8 mouse cellular contexts compared by ENCODE assay signal in the genomic region with DNA sequence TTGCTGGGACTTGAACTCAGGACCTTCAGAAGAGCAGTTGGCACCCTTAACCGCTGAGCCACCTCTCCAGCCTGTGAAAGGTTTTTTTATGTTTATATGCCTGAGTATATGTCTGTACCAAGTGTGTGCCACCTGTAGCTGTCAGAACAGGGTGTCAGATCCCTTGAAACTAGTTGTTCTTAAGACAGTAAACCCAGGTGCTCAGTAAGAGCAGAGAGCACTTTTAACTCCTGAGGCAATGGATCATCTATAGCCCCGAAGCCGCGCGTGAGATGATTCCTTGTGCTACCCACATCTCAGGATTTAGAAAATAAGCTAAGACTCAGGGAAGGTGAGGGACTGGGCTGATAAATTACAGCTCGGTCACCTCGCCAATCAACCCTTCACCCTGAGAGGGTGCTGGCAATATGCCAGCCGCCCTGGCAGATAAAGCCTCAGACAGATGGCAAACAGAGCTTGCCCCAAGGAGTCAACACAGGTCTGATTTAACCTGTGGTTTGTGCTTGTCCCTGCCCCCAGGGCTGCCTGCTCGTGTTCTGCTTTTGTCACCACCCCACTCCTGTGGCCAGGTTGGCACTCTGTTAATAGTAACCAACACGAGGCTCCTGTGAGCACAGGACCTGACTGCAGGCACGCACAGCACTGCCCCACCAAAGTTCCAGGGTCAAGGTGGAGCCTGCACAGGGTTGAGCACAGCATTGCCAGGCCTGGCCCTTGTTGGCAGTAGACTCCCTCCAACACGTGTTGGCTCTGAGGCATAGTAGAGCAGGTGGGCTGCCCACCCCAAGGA. TPM values are rescaled to one million over a fixed set of nuclear protein-coding genes. Genes with fewer than 3 reads are reported as not detected.
A peak's percentile ranks its signal among the peaks of the same experiment; 100 is the strongest.
DNase-seq lines count a peak whose midpoint lies in the region; ATAC-seq lines count a peak whose summit lies in the region.

No protein-coding gene starts in this region.

- 0 out of 2 replicates have a peak, but pooled peaks have one; percentile 2 for ATAC-seq in hindbrain, embryonic 13.5 days (ENCODE audit: low FRiP score)
- no peak for ATAC-seq in hindbrain, embryonic 11.5 days (ENCODE audit: low FRiP score)
- no peak for ATAC-seq in midbrain, embryonic 14.5 days (ENCODE audit: low FRiP score, low TSS enrichment)

- H3K4me1 ChIP-seq in hindbrain, embryonic 13.5 days (replicated peaks) = peaks cover 16% of the 10 kb centered on the region
- no peaks in the 10 kb centered on the region for H3K4me1 ChIP-seq in hindbrain, embryonic 11.5 days (replicated peaks; ENCODE audit: control insufficient read depth, insufficient read depth, low read length)
- peaks cover 24% of the 10 kb centered on the region for H3K4me1 ChIP-seq in heart, embryonic 10.5 days
- H3K4me1 ChIP-seq in midbrain, embryonic 14.5 days (ENCODE audit: control insufficient read depth, insufficient read depth, low read length) = no peaks in the 10 kb centered on the region

- H3K27me3 ChIP-seq in hindbrain, embryonic 13.5 days = no peaks in the 10 kb centered on the region
- H3K27me3 ChIP-seq in hindbrain, embryonic 11.5 days (ENCODE audit: control insufficient read depth, insufficient read depth, low read length) = no peaks in the 10 kb centered on the region
- no peaks in the 10 kb centered on the region for H3K27me3 ChIP-seq in heart, embryonic 10.5 days (ENCODE audit: insufficient read depth, poor library complexity, severe bottlenecking)
- no peaks in the 10 kb centered on the region for H3K27me3 ChIP-seq in midbrain, embryonic 14.5 days (ENCODE audit: control insufficient read depth, insufficient read depth, low read length)

- H3K4me2 ChIP-seq in hindbrain, embryonic 13.5 days = no peak overlapping the region
- no peak overlapping the region for H3K4me2 ChIP-seq in hindbrain, embryonic 11.5 days (replicated peaks; ENCODE audit: low read depth, low read length)
- no peak overlapping the region for H3K4me2 ChIP-seq in midbrain, embryonic 14.5 days (ENCODE audit: low read length)

- WGBS in hindbrain, embryonic 13.5 days = 72% methylated on average over 12 of the region's 12 CpGs
- WGBS in hindbrain, embryonic 11.5 days = 84% methylated on average over 12 of the region's 12 CpGs
- 71% methylated on average over 12 of the region's 12 CpGs for WGBS in heart, embryonic 10.5 days
- WGBS in midbrain, embryonic 14.5 days = 68% methylated on average over 12 of the region's 12 CpGs

- peaks cover 61% of the 10 kb centered on the region for H3K36me3 ChIP-seq in hindbrain, embryonic 13.5 days
- peaks cover 14% of the 10 kb centered on the region for H3K36me3 ChIP-seq in hindbrain, embryonic 11.5 days (ENCODE audit: control insufficient read depth, insufficient read depth, low read length)
- H3K36me3 ChIP-seq in heart, embryonic 10.5 days = peaks cover 62% of the 10 kb centered on the region
- H3K36me3 ChIP-seq in midbrain, embryonic 14.5 days (ENCODE audit: control insufficient read depth, insufficient read depth, low read length) = peaks cover 60% of the 10 kb centered on the region

- DNase-seq in hindbrain, embryonic 11.5 days (ENCODE audit: low spot score) = no peak
- peak; percentile 46 to 56 for DNase-seq in adrenal gland, postnatal 36 days
- DNase-seq in heart, embryonic 10.5 days (ENCODE audit: low spot score) = peak; percentile 76
- DNase-seq in kidney, postnatal 14 days = peak; percentile 84
- DNase-seq in midbrain, embryonic 14.5 days = peak; percentile 53
- no peak for DNase-seq in left cerebral cortex, adult 18-20 months (ENCODE audit: low spot score in 2 of 2)
- DNase-seq in thymus, adult 18-20 months = no peak

- no peaks in the 10 kb centered on the region for H3K9me3 ChIP-seq in hindbrain, embryonic 13.5 days
- no peaks in the 10 kb centered on the region for H3K9me3 ChIP-seq in hindbrain, embryonic 11.5 days (ENCODE audit: control insufficient read depth, low read length)
- H3K9me3 ChIP-seq in heart, embryonic 10.5 days = no peaks in the 10 kb centered on the region
- no peaks in the 10 kb centered on the region for H3K9me3 ChIP-seq in midbrain, embryonic 14.5 days (ENCODE audit: control insufficient read depth, low read length)

- H3K9ac ChIP-seq in hindbrain, embryonic 13.5 days = no peak overlapping the region
- no peak overlapping the region for H3K9ac ChIP-seq in hindbrain, embryonic 11.5 days (ENCODE audit: low read depth, low read length)
- H3K9ac ChIP-seq in midbrain, embryonic 14.5 days (replicated peaks; ENCODE audit: low read length) = no peak overlapping the region

- H3K4me3 ChIP-seq in hindbrain, embryonic 13.5 days = no peak overlapping the region
- no peak overlapping the region for H3K4me3 ChIP-seq in hindbrain, embryonic 11.5 days (ENCODE audit: low read depth, low read length)
- H3K4me3 ChIP-seq in heart, embryonic 10.5 days = no peak overlapping the region
- H3K4me3 ChIP-seq in midbrain, embryonic 14.5 days (replicated peaks; ENCODE audit: low read depth, low read length) = no peak overlapping the region

- H3K27ac ChIP-seq in hindbrain, embryonic 13.5 days = peak overlapping the region; percentile 55
- H3K27ac ChIP-seq in hindbrain, embryonic 11.5 days (ENCODE audit: low read depth, low read length) = no peak overlapping the region
- no peak overlapping the region for H3K27ac ChIP-seq in heart, embryonic 10.5 days
- no peak overlapping the region for H3K27ac ChIP-seq in midbrain, embryonic 14.5 days (replicated peaks; ENCODE audit: low read depth, low read length)

RNA-seq across cellular contexts. Expression of gene Srsf3, which starts 13.5 kb away (rescaled TPM):
- 506 and 515 TPM in 2 replicates for polyA plus RNA-seq in hindbrain, embryonic 13.5 days (2015; fragmentation: Nextera tagmentation; extraction: Ambion mirVana)
- polyA plus RNA-seq in hindbrain, embryonic 11.5 days (2014; fragmentation: Nextera tagmentation; extraction: Ambion mirVana) = 847 and 854 TPM in 2 replicates
- 100 to 1,000 TPM; 147 to 148 TPM for total RNA-seq in adrenal gland, postnatal 36 days (2021)
- polyA plus RNA-seq in heart, embryonic 10.5 days (2016; fragmentation: Nextera tagmentation; extraction: Ambion mirVana) = 433 and 498 TPM in 2 replicates
- polyA plus RNA-seq in midbrain, embryonic 14.5 days (2014; fragmentation: Nextera tagmentation; extraction: Ambion mirVana) = 486 and 559 TPM in 2 replicates
- 100 to 1,000 TPM; 124 to 130 TPM for total RNA-seq in left cerebral cortex, adult 18-20 months (2021)

RNA-seq across cellular contexts. Expression of gene Stk38, which starts 38.1 kb away (rescaled TPM):
- polyA plus RNA-seq in hindbrain, embryonic 13.5 days (2015; fragmentation: Nextera tagmentation; extraction: Ambion mirVana) = 111 and 122 TPM in 2 replicates
- 141 and 151 TPM in 2 replicates for polyA plus RNA-seq in hindbrain, embryonic 11.5 days (2014; fragmentation: Nextera tagmentation; extraction: Ambion mirVana)
- total RNA-seq in adrenal gland, postnatal 36 days (2021) = 10 to 100 TPM; 53.4 to 55.9 TPM
- polyA plus RNA-seq in heart, embryonic 10.5 days (2016; fragmentation: Nextera tagmentation; extraction: Ambion mirVana) = 92.2 and 93.7 TPM in 2 replicates
- 74.8 and 102 TPM in 2 replicates for polyA plus RNA-seq in midbrain, embryonic 14.5 days (2014; fragmentation: Nextera tagmentation; extraction: Ambion mirVana)
- total RNA-seq in left cerebral cortex, adult 18-20 months (2021) = 10 to 100 TPM; 43.2 to 45.8 TPM

RNA-seq across cellular contexts. Expression of gene Cdkn1a, which starts 44.8 kb away (rescaled TPM):
- polyA plus RNA-seq in hindbrain, embryonic 13.5 days (2015; fragmentation: Nextera tagmentation; extraction: Ambion mirVana) = 56.5 and 56.9 TPM in 2 replicates
- 33.4 and 36.8 TPM in 2 replicates for polyA plus RNA-seq in hindbrain, embryonic 11.5 days (2014; fragmentation: Nextera tagmentation; extraction: Ambion mirVana)
- 10 to 100 TPM; 22.1 to 78.4 TPM for total RNA-seq in adrenal gland, postnatal 36 days (2021)
- 31.3 and 33.1 TPM in 2 replicates for polyA plus RNA-seq in heart, embryonic 10.5 days (2016; fragmentation: Nextera tagmentation; extraction: Ambion mirVana)
- 80.8 and 109 TPM in 2 replicates for polyA plus RNA-seq in midbrain, embryonic 14.5 days (2014; fragmentation: Nextera tagmentation; extraction: Ambion mirVana)
- 10 to 100 TPM; 35.1 to 57.4 TPM for total RNA-seq in left cerebral cortex, adult 18-20 months (2021)

Comparison
In these comparisons a context has a peak if more than half of its experiments do, and no peak if none do; other contexts are left out.
1. DNase-seq: peak in adrenal gland, postnatal 36 days (2 of 2), heart, embryonic 10.5 days (single experiment), kidney, postnatal 14 days (single experiment) and midbrain, embryonic 14.5 days (single experiment); none in hindbrain, embryonic 11.5 days (single experiment), left cerebral cortex, adult 18-20 months (0 of 2) and thymus, adult 18-20 months (0 of 2).